Mouse (Mus musculus) frontal cortex, adult (tissue): Measurements from ENCODE around the gene Olfr1269.

Source experiments
- ATAC-seq: cut with Nextera tagmentation; 2 replicates; pipeline ENCODE4 v1.9.2; 2017; ENCODE audit warnings: mild to moderate bottlenecking, moderate library complexity, mixed read lengths; ENCODE audit not compliant: low TSS enrichment

The Olfr1269 gene

GRCm38 (mm10) chr2:90121312-90121711, at the start of gene Olfr1269:
Gene Olfr1269, minus strand, starts transcription at chr2:90121412.
- no peak for ATAC-seq

- no peak for ATAC-seq
Observed at GRCm38 (mm10) chr2:90153916-90154315, 32.7 kb upstream of the Olfr1269 start.

- ATAC-seq: no peak
Observed at GRCm38 (mm10) chr2:90152991-90153390, 31.8 kb upstream of the Olfr1269 start, which contains the start of gene Olfr1270. Gene Olfr1270, minus strand, starts transcription at chr2:90153091.

GRCm38 (mm10) chr2:90142196-90142595, 21.0 kb upstream of the Olfr1269 start, which contains the start of gene Olfr32:
Gene Olfr32, minus strand, starts transcription at chr2:90142296.
- no peak for ATAC-seq

- peak; percentile 88 for ATAC-seq
Observed at GRCm38 (mm10) chr2:90070065-90070464, 51.1 kb downstream of the Olfr1269 start.
